Mouse (Mus musculus): Measurements from ENCODE around the gene Kctd12. TPM values are rescaled to one million over a fixed set of nuclear protein-coding genes. Genes with fewer than 3 reads are reported as not detected.
A peak's percentile ranks its signal among the peaks of the same experiment; 100 is the strongest.

Gene Kctd12
- 13.0 and 14.6 TPM in 2 replicates for polyA plus RNA-seq (2015; fragmentation: Nextera tagmentation; extraction: Ambion mirVana)

DNA sequence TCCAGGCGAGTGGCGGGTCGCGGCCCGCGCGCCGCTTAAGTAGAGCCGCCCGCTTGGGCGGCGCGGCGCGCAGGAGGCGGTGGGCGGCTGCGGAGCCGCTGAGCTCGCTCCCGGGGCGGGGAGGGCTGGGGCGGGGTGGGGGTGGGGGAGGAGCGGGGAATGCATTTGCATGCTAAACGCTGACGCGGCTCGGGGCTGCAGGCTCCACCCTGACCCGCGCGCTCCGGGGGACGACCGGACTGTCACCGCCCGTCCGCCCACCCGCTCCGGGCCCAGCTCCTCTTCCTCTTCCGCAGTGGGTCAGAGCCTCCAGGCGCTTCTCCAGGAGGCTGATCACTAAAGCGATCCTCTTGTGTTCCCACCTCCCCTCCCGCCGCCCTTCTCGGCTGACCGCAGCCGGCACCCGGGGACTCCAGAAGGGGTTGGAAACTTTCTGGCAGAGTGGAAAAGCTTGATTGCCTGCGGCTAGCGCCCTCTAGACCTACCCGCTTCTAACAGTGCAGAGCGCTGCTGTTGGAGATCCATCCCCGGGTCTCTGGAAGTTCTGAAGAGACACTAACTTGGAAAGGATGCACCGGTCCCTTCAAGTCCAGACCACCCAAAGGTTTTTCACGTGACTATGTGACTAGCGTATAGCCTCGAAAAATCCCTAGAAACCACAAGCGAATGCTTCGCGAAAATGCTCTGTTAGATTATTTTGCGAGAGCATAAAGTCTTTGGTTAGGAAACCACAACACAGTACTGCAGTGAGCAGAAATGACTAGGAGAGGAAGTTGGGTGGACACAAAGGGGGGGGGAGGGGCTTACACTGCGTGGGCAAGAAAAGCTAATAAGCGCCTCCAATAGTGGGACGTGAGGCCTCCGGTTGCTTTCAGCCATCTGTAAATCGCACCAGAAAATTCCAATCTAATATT, at the start of gene Kctd12:
TSS of gene Kctd12 (minus strand) at position 11 of the 914 bp plus-strand sequence.
- H3K9ac ChIP-seq (ENCODE audit: low read depth, low read length) = peak within 1 kb of the TSS; percentile 82
- H3K9me3 ChIP-seq (ENCODE audit: control insufficient read depth, low read length) = no peaks in the 10 kb centered on the region
- peak; percentile 92 for ATAC-seq
- peak within 1 kb of the TSS; percentile 84 for H3K27ac ChIP-seq (ENCODE audit: low read depth, low read length)
- no peaks in the 10 kb centered on the region for H3K36me3 ChIP-seq (ENCODE audit: control insufficient read depth, insufficient read depth, low read length)
- 2% methylated on average over 50 of the region's 66 CpGs for WGBS
- peak within 1 kb of the TSS; percentile 84 for H3K4me2 ChIP-seq (ENCODE audit: low read length)
- no peaks in the 10 kb centered on the region for H3K27me3 ChIP-seq (replicated peaks; ENCODE audit: control insufficient read depth, insufficient read depth, low read length)
- peak within 1 kb of the TSS; percentile 82 for H3K4me3 ChIP-seq (ENCODE audit: low read length)
- H3K4me1 ChIP-seq (ENCODE audit: control insufficient read depth, insufficient read depth, low read depth, low read length) = peaks cover 9% of the 10 kb centered on the region

DNA sequence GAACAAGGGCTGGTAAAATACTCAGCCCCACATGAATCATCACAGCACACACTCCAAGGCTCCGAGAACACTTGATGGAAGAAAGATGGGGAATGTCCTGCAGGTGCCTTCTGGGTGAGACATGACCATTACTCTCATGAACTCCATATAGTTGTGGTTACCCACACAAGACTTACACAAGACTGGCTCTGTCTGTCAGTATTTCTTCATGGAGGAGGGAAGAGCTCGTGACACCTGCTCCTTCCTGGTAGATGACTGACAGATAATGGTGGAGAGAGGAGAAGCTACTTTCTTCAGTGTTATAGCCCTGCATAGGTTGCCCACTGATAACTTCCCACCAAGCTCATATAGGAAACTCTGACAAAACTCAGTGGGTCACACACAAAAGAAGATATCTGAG, 46.8 kb upstream of the Kctd12 start:
- ATAC-seq = no peak
- no peaks in the 10 kb centered on the region for H3K9me3 ChIP-seq (ENCODE audit: control insufficient read depth, low read length)
- H3K4me2 ChIP-seq (ENCODE audit: low read length) = no peak overlapping the region
- no peaks in the 10 kb centered on the region for H3K27me3 ChIP-seq (replicated peaks; ENCODE audit: control insufficient read depth, insufficient read depth, low read length)
- H3K9ac ChIP-seq (ENCODE audit: low read depth, low read length) = no peak overlapping the region
- H3K27ac ChIP-seq (ENCODE audit: low read depth, low read length) = no peak overlapping the region
- H3K4me3 ChIP-seq (ENCODE audit: low read length) = no peak overlapping the region
- 95% methylated on average over 2 of the region's 2 CpGs for WGBS
- H3K4me1 ChIP-seq (ENCODE audit: control insufficient read depth, insufficient read depth, low read depth, low read length) = no peaks in the 10 kb centered on the region
- H3K36me3 ChIP-seq (ENCODE audit: control insufficient read depth, insufficient read depth, low read length) = no peaks in the 10 kb centered on the region

DNA sequence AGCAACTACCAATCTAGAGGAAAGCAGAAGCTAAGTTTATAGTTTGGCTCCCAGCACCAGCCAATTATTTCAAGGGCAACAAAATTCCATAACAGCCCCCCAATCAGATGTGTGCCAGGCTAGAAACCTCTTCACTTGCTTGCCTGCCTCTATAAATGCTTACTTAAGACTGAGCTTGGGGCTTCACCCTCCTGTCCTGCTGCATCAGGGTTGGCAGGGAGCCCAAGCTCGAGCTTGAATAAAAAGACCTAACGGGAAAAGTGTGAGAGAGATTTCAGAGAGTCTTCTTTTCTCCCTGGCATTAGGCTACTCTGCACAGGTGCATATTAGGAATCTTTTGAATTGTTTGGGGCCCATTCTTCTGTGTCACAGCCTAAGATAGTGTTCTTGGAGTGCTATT, 37.6 kb upstream of the Kctd12 start:
- Histone ChIP-seq H3K36me3 (ENCODE audit: control insufficient read depth, insufficient read depth, low read length) (no peaks in the 10 kb centered on the region), H3K4me2 (ENCODE audit: low read length) (no peak overlapping the region), H3K9ac (ENCODE audit: low read depth, low read length) (no peak overlapping the region), H3K9me3 (ENCODE audit: control insufficient read depth, low read length) (no peaks in the 10 kb centered on the region), H3K27me3 (replicated peaks; ENCODE audit: control insufficient read depth, insufficient read depth, low read length) (no peaks in the 10 kb centered on the region), H3K4me3 (ENCODE audit: low read length) (no peak overlapping the region), H3K4me1 (ENCODE audit: control insufficient read depth, insufficient read depth, low read depth, low read length) (no peaks in the 10 kb centered on the region), H3K27ac (ENCODE audit: low read depth, low read length) (no peak overlapping the region)
- 46% methylated on average over 2 of the region's 2 CpGs for WGBS
- ATAC-seq = no peak

DNA sequence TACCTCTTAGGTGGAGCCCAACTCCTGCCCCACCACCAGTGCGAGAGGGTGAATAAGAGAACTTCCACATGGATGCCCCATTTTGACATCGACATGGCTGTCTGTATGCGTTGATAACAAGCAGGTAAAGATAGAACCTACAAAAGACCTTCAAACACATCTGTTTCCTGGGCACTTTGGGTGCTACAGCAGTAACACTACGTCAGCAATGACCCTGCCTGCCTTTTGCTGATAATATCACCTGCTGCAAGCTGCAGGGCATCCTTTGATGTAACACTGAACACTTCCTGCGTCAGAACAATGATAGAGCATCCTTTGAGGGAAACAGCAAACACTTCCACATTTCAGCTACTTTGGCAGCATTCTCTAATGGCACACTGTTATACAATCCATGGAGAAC, 34.6 kb upstream of the Kctd12 start:
- Histone ChIP-seq H3K27me3 (replicated peaks; ENCODE audit: control insufficient read depth, insufficient read depth, low read length) (no peaks in the 10 kb centered on the region), H3K4me1 (ENCODE audit: control insufficient read depth, insufficient read depth, low read depth, low read length) (no peaks in the 10 kb centered on the region), H3K4me3 (ENCODE audit: low read length) (no peak overlapping the region), H3K36me3 (ENCODE audit: control insufficient read depth, insufficient read depth, low read length) (no peaks in the 10 kb centered on the region), H3K9ac (ENCODE audit: low read depth, low read length) (no peak overlapping the region), H3K4me2 (ENCODE audit: low read length) (no peak overlapping the region), H3K27ac (ENCODE audit: low read depth, low read length) (no peak overlapping the region), H3K9me3 (ENCODE audit: control insufficient read depth, low read length) (no peaks in the 10 kb centered on the region)
- 81% methylated on average over 5 of the region's 5 CpGs for WGBS
- no peak for ATAC-seq

DNA sequence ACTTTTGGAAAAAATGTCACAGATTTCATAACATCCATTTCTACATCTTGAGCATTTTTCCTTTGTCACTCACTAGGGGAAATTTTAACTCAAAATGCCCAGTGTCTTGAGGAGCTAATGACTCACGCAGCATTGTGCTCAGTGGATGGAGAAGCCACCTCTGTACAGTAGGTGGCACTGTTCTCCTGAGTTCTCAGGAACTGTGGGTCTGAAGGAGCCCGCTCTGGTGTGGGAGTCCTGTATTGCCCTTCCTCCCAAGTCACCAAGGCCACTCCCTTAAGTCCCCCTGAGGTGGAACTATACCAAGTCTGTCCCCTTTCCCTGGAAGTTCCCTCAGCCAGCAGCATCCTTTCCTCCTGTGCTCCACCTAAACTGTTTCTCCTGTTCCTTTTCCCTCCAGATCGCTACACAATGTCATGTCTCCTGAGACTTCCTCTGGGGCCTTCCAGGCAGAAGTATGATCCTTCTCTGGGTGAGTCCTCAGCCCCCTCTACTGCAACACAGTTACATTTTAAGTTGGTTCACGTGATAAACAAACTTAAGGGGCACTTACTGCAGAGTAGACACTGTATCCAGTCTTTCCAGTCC, 30.2 kb upstream of the Kctd12 start:
- no peaks in the 10 kb centered on the region for H3K9me3 ChIP-seq (ENCODE audit: control insufficient read depth, low read length)
- no peak overlapping the region for H3K4me3 ChIP-seq (ENCODE audit: low read length)
- WGBS = 21% methylated on average over 4 of the region's 4 CpGs
- peak; percentile 93 for ATAC-seq
- H3K9ac ChIP-seq (ENCODE audit: low read depth, low read length) = no peak overlapping the region
- H3K4me1 ChIP-seq (ENCODE audit: control insufficient read depth, insufficient read depth, low read depth, low read length) = no peaks in the 10 kb centered on the region
- no peaks in the 10 kb centered on the region for H3K36me3 ChIP-seq (ENCODE audit: control insufficient read depth, insufficient read depth, low read length)
- no peaks in the 10 kb centered on the region for H3K27me3 ChIP-seq (replicated peaks; ENCODE audit: control insufficient read depth, insufficient read depth, low read length)
- H3K27ac ChIP-seq (ENCODE audit: low read depth, low read length) = no peak overlapping the region
- H3K4me2 ChIP-seq (ENCODE audit: low read length) = no peak overlapping the region

DNA sequence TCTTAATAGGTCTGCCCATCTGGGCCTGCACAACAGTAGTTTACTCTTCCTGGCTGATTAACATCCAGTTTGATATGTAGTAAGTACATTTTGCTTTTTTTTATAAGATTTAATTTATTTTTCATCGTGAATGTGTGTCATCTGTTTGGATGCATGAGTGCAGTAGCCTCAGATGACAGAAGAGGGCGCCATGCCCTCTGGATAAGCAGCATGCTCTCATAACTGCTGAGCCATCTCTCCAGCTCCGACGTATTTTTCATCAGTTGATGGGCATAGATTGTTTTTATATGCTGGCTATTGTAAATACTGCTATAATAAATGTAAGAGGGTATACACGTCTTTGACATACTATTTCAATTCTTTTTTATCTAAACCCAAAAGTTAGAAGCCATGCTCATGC, 29.3 kb upstream of the Kctd12 start:
- Histone ChIP-seq H3K9ac (ENCODE audit: low read depth, low read length) (no peak overlapping the region), H3K27ac (ENCODE audit: low read depth, low read length) (no peak overlapping the region), H3K9me3 (ENCODE audit: control insufficient read depth, low read length) (no peaks in the 10 kb centered on the region), H3K4me1 (ENCODE audit: control insufficient read depth, insufficient read depth, low read depth, low read length) (no peaks in the 10 kb centered on the region), H3K4me2 (ENCODE audit: low read length) (no peak overlapping the region), H3K27me3 (replicated peaks; ENCODE audit: control insufficient read depth, insufficient read depth, low read length) (no peaks in the 10 kb centered on the region), H3K4me3 (ENCODE audit: low read length) (no peak overlapping the region), H3K36me3 (ENCODE audit: control insufficient read depth, insufficient read depth, low read length) (no peaks in the 10 kb centered on the region)
- no peak for ATAC-seq
- WGBS = 30% methylated on average over 5 of the region's 5 CpGs

DNA sequence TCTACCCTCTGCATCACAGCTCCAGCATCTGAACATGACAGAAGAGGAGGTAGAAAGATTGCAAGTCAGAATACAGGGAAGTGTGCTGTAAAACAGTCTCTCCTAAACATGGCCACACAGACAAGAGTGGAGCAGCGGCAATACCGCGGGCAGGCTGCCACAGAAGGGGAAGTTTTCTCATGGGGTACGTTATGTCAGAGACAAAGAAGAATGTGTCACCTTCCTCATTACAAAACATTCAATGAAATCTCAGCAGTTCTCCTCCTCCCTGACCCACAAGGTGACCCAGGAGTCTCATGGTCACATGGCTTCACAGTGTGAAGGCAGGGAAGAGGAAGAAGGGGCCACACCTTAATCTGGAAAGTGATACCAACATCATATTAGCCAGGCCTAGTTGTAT, 25.3 kb upstream of the Kctd12 start:
- H3K27ac ChIP-seq (ENCODE audit: low read depth, low read length) = no peak overlapping the region
- H3K4me1 ChIP-seq (ENCODE audit: control insufficient read depth, insufficient read depth, low read depth, low read length) = no peaks in the 10 kb centered on the region
- 91% methylated on average over 4 of the region's 4 CpGs for WGBS
- no peaks in the 10 kb centered on the region for H3K27me3 ChIP-seq (replicated peaks; ENCODE audit: control insufficient read depth, insufficient read depth, low read length)
- ATAC-seq = no peak
- no peak overlapping the region for H3K4me2 ChIP-seq (ENCODE audit: low read length)
- H3K9ac ChIP-seq (ENCODE audit: low read depth, low read length) = no peak overlapping the region
- H3K9me3 ChIP-seq (ENCODE audit: control insufficient read depth, low read length) = no peaks in the 10 kb centered on the region
- no peak overlapping the region for H3K4me3 ChIP-seq (ENCODE audit: low read length)
- no peaks in the 10 kb centered on the region for H3K36me3 ChIP-seq (ENCODE audit: control insufficient read depth, insufficient read depth, low read length)

DNA sequence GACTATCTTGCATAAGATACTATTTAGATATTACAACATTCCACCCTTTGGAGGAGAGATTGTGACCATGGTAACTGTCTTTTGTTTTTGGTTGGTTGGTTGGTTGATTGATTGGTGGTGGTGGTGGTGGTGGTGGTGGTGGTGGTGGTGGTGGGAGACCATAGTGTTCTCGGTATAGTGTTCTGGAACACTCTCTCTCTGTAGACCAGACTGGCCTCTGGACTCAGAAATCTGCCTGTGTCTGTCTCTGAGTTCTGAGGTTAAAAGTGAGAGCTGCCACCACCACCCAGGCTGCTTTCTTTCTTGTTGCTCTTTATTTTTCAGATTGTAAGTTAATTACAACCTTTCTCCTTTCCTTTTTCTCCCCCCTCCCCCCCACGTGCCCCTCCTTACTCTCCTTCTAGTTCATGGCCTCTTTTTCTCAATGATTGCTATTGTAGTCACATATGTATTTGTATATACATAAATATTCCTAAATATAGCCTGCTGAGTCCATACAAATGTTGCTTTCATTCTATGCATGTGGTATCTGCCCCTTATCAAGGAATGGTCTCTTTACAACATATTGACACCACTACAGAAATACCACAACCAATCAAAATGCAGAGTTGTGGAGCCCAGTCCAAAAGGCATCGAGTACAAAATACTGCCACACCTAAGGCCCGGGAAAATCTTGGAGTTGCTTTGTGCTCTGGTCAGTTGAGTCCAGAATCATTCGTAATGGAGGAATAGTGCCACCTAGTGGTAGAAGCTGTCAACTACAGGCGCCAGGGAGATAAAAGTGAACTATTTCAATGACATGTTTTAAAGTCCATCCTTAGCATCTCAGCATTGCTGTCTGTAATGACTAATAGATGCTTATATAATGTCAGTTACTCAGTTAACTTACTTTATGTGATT, 12.5 kb upstream of the Kctd12 start:
- H3K9me3 ChIP-seq (ENCODE audit: control insufficient read depth, low read length) = no peaks in the 10 kb centered on the region
- WGBS = 19% methylated on average over 6 of the region's 6 CpGs

DNA sequence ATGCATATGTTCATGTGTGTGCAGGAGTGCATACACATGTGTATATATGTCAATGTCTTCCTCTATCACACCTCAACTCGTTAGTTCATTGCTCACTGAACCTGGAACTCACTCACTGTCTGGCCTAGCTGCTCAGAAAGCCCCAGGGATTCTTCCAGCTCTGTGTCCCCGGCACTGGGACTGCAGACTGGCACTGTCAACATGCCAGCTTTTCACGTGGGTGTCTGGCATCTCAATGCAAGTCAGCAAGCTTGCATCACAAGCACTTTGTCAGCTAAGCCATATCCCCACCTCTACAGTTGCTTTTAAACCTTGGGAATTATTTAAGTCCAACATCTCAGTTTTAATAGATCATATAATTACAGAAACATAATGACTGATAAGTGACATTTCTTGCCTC, 8.3 kb upstream of the Kctd12 start:
- H3K4me2 ChIP-seq (ENCODE audit: low read length) = no peak overlapping the region
- H3K9ac ChIP-seq (ENCODE audit: low read depth, low read length) = no peak overlapping the region
- 49% methylated on average over 3 of the region's 3 CpGs for WGBS

More for the DNA sequence above, 12.5 kb upstream of the Kctd12 start:
- Histone ChIP-seq H3K4me1 (ENCODE audit: control insufficient read depth, insufficient read depth, low read depth, low read length) (no peaks in the 10 kb centered on the region), H3K27me3 (replicated peaks; ENCODE audit: control insufficient read depth, insufficient read depth, low read length) (no peaks in the 10 kb centered on the region), H3K9ac (ENCODE audit: low read depth, low read length) (no peak overlapping the region), H3K36me3 (ENCODE audit: control insufficient read depth, insufficient read depth, low read length) (no peaks in the 10 kb centered on the region), H3K4me3 (ENCODE audit: low read length) (no peak overlapping the region), H3K4me2 (ENCODE audit: low read length) (no peak overlapping the region), H3K27ac (ENCODE audit: low read depth, low read length) (no peak overlapping the region)
- peak; percentile 88 for ATAC-seq

More for the DNA sequence above, 8.3 kb upstream of the Kctd12 start:
- no peaks in the 10 kb centered on the region for H3K4me1 ChIP-seq (ENCODE audit: control insufficient read depth, insufficient read depth, low read depth, low read length)
- no peaks in the 10 kb centered on the region for H3K9me3 ChIP-seq (ENCODE audit: control insufficient read depth, low read length)
- no peaks in the 10 kb centered on the region for H3K36me3 ChIP-seq (ENCODE audit: control insufficient read depth, insufficient read depth, low read length)
- no peak overlapping the region for H3K27ac ChIP-seq (ENCODE audit: low read depth, low read length)
- no peak for ATAC-seq
- no peak overlapping the region for H3K4me3 ChIP-seq (ENCODE audit: low read length)
- H3K27me3 ChIP-seq (replicated peaks; ENCODE audit: control insufficient read depth, insufficient read depth, low read length) = no peaks in the 10 kb centered on the region
